Mouse (Mus musculus): Measurements from ENCODE around the gene Rheb. TPM values are rescaled to one million over a fixed set of nuclear protein-coding genes. Genes with fewer than 3 reads are reported as not detected.

Gene Rheb
- polyA plus RNA-seq, 1 experiment from 2014 or later, result 242 TPM

- H3K27ac ChIP-seq (ENCODE audit: low read depth, low read length), result no peak overlapping the region
- no peak overlapping the region for H3K4me2 ChIP-seq
- H3K27me3 ChIP-seq (ENCODE audit: control insufficient read depth, insufficient read depth, low read length), result no peaks in the 10 kb centered on the region
- WGBS (ENCODE audit: insufficient replicate concordance), result 67% methylated on average over 7 of the region's 7 CpGs
- ATAC-seq (replicated peaks; ENCODE audit: insufficient number of reproducible peaks, low FRiP score, low TSS enrichment), result no peak
- H3K9ac ChIP-seq (ENCODE audit: low read depth, low read length), result no peak overlapping the region
- no peaks in the 10 kb centered on the region for H3K36me3 ChIP-seq (ENCODE audit: control insufficient read depth, insufficient read depth, low read length)
- H3K4me3 ChIP-seq (ENCODE audit: low read depth, low read length), result no peak overlapping the region
- H3K4me1 ChIP-seq (ENCODE audit: control insufficient read depth, insufficient read depth, low read length), result no peaks in the 10 kb centered on the region
- no peaks in the 10 kb centered on the region for H3K9me3 ChIP-seq (replicated peaks; ENCODE audit: control insufficient read depth, low read length)
These were observed 49.5 kb downstream of the Rheb start for GRCm38 (mm10) chr5:24792961-24793360.

GRCm38 (mm10) chr5:24782957-24783356 is 59.5 kb downstream of the Rheb start:
- H3K4me2 ChIP-seq, result no peak overlapping the region
- no peaks in the 10 kb centered on the region for H3K27me3 ChIP-seq (ENCODE audit: control insufficient read depth, insufficient read depth, low read length)
- no peaks in the 10 kb centered on the region; the same call in 1 of the 2 replicates for H3K9me3 ChIP-seq (replicated peaks; ENCODE audit: control insufficient read depth, low read length)
- 78% methylated on average over 4 of the region's 4 CpGs for whole genome bisulfite sequencing (ENCODE audit: insufficient replicate concordance)
- H3K36me3 ChIP-seq (ENCODE audit: control insufficient read depth, insufficient read depth, low read length), result no peaks in the 10 kb centered on the region
- no peak overlapping the region for H3K9ac ChIP-seq (ENCODE audit: low read depth, low read length)
- H3K4me1 ChIP-seq (ENCODE audit: control insufficient read depth, insufficient read depth, low read length), result peaks cover 10% of the 10 kb centered on the region; the same call in 1 of the 2 replicates
- no peak overlapping the region for H3K4me3 ChIP-seq (ENCODE audit: low read depth, low read length)
- ATAC-seq (replicated peaks; ENCODE audit: insufficient number of reproducible peaks, low FRiP score, low TSS enrichment), result no peak
- H3K27ac ChIP-seq (ENCODE audit: low read depth, low read length), result no peak overlapping the region

- peaks cover 12% of the 10 kb centered on the region; the same call in 1 of the 2 replicates for H3K4me1 ChIP-seq (ENCODE audit: control insufficient read depth, insufficient read depth, low read length)
- no peak overlapping the region for H3K9ac ChIP-seq (ENCODE audit: low read depth, low read length)
- 8% methylated on average over 5 of the region's 5 CpGs for WGBS (ENCODE audit: insufficient replicate concordance)
- no peaks in the 10 kb centered on the region; the same call in 1 of the 2 replicates for H3K9me3 ChIP-seq (replicated peaks; ENCODE audit: control insufficient read depth, low read length)
- H3K27me3 ChIP-seq (ENCODE audit: control insufficient read depth, insufficient read depth, low read length), result no peaks in the 10 kb centered on the region
- H3K4me2 ChIP-seq, result peak overlapping the region; percentile 12
- peak; percentile 64; the same call in 1 of the 2 replicates for ATAC-seq (replicated peaks; ENCODE audit: insufficient number of reproducible peaks, low FRiP score, low TSS enrichment)
- H3K27ac ChIP-seq (ENCODE audit: low read depth, low read length), result peak overlapping the region; percentile 57
- H3K36me3 ChIP-seq (ENCODE audit: control insufficient read depth, insufficient read depth, low read length), result no peaks in the 10 kb centered on the region
- H3K4me3 ChIP-seq (ENCODE audit: low read depth, low read length), result no peak overlapping the region
These were observed 61.4 kb downstream of the Rheb start for GRCm38 (mm10) chr5:24781048-24781447.

- no peak overlapping the region for H3K9ac ChIP-seq (ENCODE audit: low read depth, low read length)
- 37% methylated on average over 15 of the region's 15 CpGs for WGBS (ENCODE audit: insufficient replicate concordance)
- no peak overlapping the region for H3K27ac ChIP-seq (ENCODE audit: low read depth, low read length)
- no peaks in the 10 kb centered on the region for H3K9me3 ChIP-seq (replicated peaks; ENCODE audit: control insufficient read depth, low read length)
- H3K4me3 ChIP-seq (ENCODE audit: low read depth, low read length), result no peak overlapping the region
- no peaks in the 10 kb centered on the region for H3K36me3 ChIP-seq (ENCODE audit: control insufficient read depth, insufficient read depth, low read length)
- peaks cover 12% of the 10 kb centered on the region; the same call in 1 of the 2 replicates for H3K4me1 ChIP-seq (ENCODE audit: control insufficient read depth, insufficient read depth, low read length)
- H3K4me2 ChIP-seq, result no peak overlapping the region
- no peak; the same call in 1 of the 2 replicates for ATAC-seq (replicated peaks; ENCODE audit: insufficient number of reproducible peaks, low FRiP score, low TSS enrichment)
- no peaks in the 10 kb centered on the region for H3K27me3 ChIP-seq (ENCODE audit: control insufficient read depth, insufficient read depth, low read length)
These were observed 62.4 kb downstream of the Rheb start for GRCm38 (mm10) chr5:24779881-24780512.

GRCm38 (mm10) chr5:24779321-24779720 is 63.1 kb downstream of the Rheb start:
- no peaks in the 10 kb centered on the region for H3K9me3 ChIP-seq (replicated peaks; ENCODE audit: control insufficient read depth, low read length)
- no peak for ATAC-seq (replicated peaks; ENCODE audit: insufficient number of reproducible peaks, low FRiP score, low TSS enrichment)
- no peak overlapping the region for H3K9ac ChIP-seq (ENCODE audit: low read depth, low read length)
- H3K4me3 ChIP-seq (ENCODE audit: low read depth, low read length), result no peak overlapping the region
- no peaks in the 10 kb centered on the region for H3K36me3 ChIP-seq (ENCODE audit: control insufficient read depth, insufficient read depth, low read length)
- H3K4me1 ChIP-seq (ENCODE audit: control insufficient read depth, insufficient read depth, low read length), result peaks cover 12% of the 10 kb centered on the region; the same call in 1 of the 2 replicates
- H3K27me3 ChIP-seq (ENCODE audit: control insufficient read depth, insufficient read depth, low read length), result no peaks in the 10 kb centered on the region
- H3K27ac ChIP-seq (ENCODE audit: low read depth, low read length), result no peak overlapping the region
- no peak overlapping the region for H3K4me2 ChIP-seq

GRCm38 (mm10) chr5:24778843-24779140 is 63.6 kb downstream of the Rheb start:
- no peak overlapping the region for H3K4me3 ChIP-seq (ENCODE audit: low read depth, low read length)
- H3K9me3 ChIP-seq (replicated peaks; ENCODE audit: control insufficient read depth, low read length), result no peaks in the 10 kb centered on the region
- H3K27me3 ChIP-seq (ENCODE audit: control insufficient read depth, insufficient read depth, low read length), result no peaks in the 10 kb centered on the region
- WGBS (ENCODE audit: insufficient replicate concordance), result 41% methylated on average over 13 of the region's 13 CpGs
- no peaks in the 10 kb centered on the region for H3K36me3 ChIP-seq (ENCODE audit: control insufficient read depth, insufficient read depth, low read length)
- no peak for ATAC-seq (replicated peaks; ENCODE audit: insufficient number of reproducible peaks, low FRiP score, low TSS enrichment)
- H3K4me1 ChIP-seq (ENCODE audit: control insufficient read depth, insufficient read depth, low read length), result peaks cover 12% of the 10 kb centered on the region; the same call in 1 of the 2 replicates
- H3K9ac ChIP-seq (ENCODE audit: low read depth, low read length), result peak overlapping the region; percentile 31; the same call in 1 of the 2 replicates
- H3K27ac ChIP-seq (ENCODE audit: low read depth, low read length), result no peak overlapping the region
- peak overlapping the region; percentile 43 for H3K4me2 ChIP-seq

- Histone ChIP-seq H3K9me3 (replicated peaks; ENCODE audit: control insufficient read depth, low read length) (no peaks in the 10 kb centered on the region), H3K36me3 (ENCODE audit: control insufficient read depth, insufficient read depth, low read length) (no peaks in the 10 kb centered on the region), H3K4me3 (ENCODE audit: low read depth, low read length) (no peak overlapping the region), H3K27ac (ENCODE audit: low read depth, low read length) (no peak overlapping the region), H3K4me1 (ENCODE audit: control insufficient read depth, insufficient read depth, low read length) (peaks cover 12% of the 10 kb centered on the region; the same call in 1 of the 2 replicates), H3K9ac (ENCODE audit: low read depth, low read length) (peak overlapping the region; percentile 31; the same call in 1 of the 2 replicates), H3K27me3 (ENCODE audit: control insufficient read depth, insufficient read depth, low read length) (no peaks in the 10 kb centered on the region), H3K4me2 (peak overlapping the region; percentile 43)
- WGBS (ENCODE audit: insufficient replicate concordance), result 20% methylated on average over 17 of the region's 17 CpGs
- no peak for ATAC-seq (replicated peaks; ENCODE audit: insufficient number of reproducible peaks, low FRiP score, low TSS enrichment)
These were observed 64.2 kb downstream of the Rheb start for GRCm38 (mm10) chr5:24778082-24778842.

GRCm38 (mm10) chr5:24776681-24777080 is 65.7 kb downstream of the Rheb start:
- H3K9ac ChIP-seq (ENCODE audit: low read depth, low read length), result no peak overlapping the region
- no peak for ATAC-seq (replicated peaks; ENCODE audit: insufficient number of reproducible peaks, low FRiP score, low TSS enrichment)
- 64% methylated on average over 4 of the region's 4 CpGs for WGBS (ENCODE audit: insufficient replicate concordance)
- H3K27me3 ChIP-seq (ENCODE audit: control insufficient read depth, insufficient read depth, low read length), result no peaks in the 10 kb centered on the region
- no peak overlapping the region for H3K4me3 ChIP-seq (ENCODE audit: low read depth, low read length)
- no peak overlapping the region for H3K4me2 ChIP-seq
- H3K4me1 ChIP-seq (ENCODE audit: control insufficient read depth, insufficient read depth, low read length), result peaks cover 12% of the 10 kb centered on the region; the same call in 1 of the 2 replicates
- no peaks in the 10 kb centered on the region for H3K9me3 ChIP-seq (replicated peaks; ENCODE audit: control insufficient read depth, low read length)
- H3K27ac ChIP-seq (ENCODE audit: low read depth, low read length), result no peak overlapping the region
- no peaks in the 10 kb centered on the region for H3K36me3 ChIP-seq (ENCODE audit: control insufficient read depth, insufficient read depth, low read length)
